Mouse (Mus musculus) liver, postnatal 0 days (tissue): ENCODE measurements at regions not wholly inside any gene's neighbourhood (a gene's known extent, or its start where the extent isn't known, plus 50 kb on each side); places are given as distances from the start of the nearest gene placed in this dataset.

ENCODE experiments used
- CTCF ChIP-seq: sonication (generic); IDR thresholded peaks from 2 replicates; pipeline ENCODE4 v1.5.1; 2016; ENCODE audit warnings: antibody characterized with exemption, low read depth
- EP300 ChIP-seq: IDR thresholded peaks from 2 replicates; pipeline ENCODE4 v1.6.1; 2016; ENCODE audit warnings: antibody characterized with exemption, low read depth, mild to moderate bottlenecking

DNA sequence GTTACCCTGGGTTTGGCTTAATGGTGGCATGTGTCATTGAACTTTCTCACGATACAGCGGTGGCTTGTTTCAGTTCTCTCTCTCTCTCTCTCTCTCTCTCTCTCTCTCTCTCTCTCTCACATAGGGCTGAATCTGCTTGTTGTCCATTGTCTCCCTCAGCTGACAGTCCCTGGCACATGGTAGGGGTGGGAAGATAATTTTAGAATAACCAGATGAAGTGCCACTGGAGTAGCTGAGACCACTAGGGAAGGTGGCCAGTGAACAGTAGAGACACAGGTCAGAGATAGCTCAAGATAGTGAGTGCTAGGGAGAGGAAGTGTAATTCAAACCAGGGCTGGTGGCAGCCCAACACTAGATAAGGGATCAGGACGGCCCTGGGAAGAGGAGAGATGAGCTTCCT lies 938.7 kb downstream of the 4930447A16Rik start:
- TF ChIP-seq CTCF (no peak), EP300 (no peak)
